Mouse (Mus musculus): ENCODE results near the gene Itgb5. TPM values are rescaled to one million over a fixed set of nuclear protein-coding genes. Genes with fewer than 3 reads are reported as not detected.

Itgb5 gene
- polyA plus RNA-seq (2014; fragmentation: Illumina TruSeq; extraction: RNeasy Lipid Tissue Mini Kit (QIAGEN cat#74804); ENCODE audit: low read depth, low replicate concordance), result 308 TPM

DNA sequence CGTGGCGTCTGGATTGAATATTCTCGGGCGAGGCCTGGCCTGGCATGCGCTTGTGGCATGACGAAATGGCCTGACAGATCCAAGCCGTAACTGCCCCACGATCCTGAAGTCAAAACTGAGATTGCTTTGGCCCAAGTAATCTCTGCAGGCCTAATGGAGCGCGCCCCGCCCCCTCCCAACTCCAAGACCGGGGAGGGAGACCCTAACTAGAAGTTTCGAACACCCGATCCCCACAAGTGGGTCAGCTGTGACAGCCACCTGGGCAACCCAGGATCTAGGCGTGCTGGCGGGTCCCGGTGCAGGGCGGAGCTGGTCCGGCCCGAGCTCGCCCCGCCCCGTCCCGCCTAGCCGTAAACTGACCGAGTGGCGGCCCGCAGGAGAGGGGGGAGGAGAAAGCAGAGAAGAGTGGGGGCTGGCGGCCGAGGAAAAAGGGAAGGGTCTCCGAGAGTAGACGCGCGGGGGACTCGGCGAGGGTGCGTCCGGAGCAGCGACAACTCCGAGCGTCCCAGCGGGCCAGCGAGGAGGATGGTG lies at the start of gene Itgb5:
Gene Itgb5, plus strand, starts transcription at position 365 of the 531 bp plus-strand sequence.

DNA sequence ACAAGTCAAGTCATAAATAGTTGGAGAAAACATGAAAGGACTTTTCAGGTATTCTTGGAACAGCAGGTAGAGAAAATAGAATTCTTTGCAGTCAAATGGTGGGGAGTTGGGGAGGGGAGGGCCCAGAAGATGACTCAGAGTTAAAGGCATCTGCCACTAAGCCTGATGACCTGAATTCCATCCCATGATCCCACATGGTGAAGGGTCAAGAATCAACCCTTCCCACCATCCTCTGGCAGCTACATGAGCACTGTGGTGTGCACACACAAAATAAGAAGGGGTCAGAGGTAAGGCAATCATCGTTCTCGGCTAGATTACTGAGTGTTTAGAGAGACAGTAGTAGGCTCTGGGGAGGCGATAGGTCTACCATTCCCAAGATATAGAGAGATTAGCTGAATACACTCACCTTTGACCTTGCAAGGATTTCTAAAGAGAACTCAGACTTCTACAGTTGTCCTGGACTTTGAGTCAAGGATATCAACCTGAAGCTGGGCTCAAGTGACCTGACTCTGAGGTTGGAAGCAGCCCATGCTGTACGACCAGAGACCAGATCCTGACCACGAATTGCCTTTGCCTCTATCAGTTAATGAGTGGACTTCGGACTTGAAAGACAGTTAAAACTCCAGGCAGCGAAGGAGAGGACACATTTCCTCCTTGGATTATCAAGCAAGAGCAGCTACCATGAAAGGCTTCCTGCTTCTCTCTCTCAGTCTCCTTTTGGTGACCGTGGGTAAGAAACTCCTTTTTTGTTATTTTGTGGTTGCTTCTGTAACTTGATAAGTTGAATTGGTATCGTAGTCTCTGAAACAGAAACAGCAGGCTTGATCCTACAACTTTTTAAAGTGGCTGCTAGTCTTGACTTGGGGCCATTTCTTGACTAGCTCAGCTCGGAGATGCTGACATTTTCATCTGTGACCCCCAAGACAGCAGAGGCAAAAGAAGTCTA lies 35.3 kb upstream of the Itgb5 start, which contains the start of gene Muc13:
Gene Muc13, plus strand, starts transcription at position 192 of the 946 bp plus-strand sequence.

DNA sequence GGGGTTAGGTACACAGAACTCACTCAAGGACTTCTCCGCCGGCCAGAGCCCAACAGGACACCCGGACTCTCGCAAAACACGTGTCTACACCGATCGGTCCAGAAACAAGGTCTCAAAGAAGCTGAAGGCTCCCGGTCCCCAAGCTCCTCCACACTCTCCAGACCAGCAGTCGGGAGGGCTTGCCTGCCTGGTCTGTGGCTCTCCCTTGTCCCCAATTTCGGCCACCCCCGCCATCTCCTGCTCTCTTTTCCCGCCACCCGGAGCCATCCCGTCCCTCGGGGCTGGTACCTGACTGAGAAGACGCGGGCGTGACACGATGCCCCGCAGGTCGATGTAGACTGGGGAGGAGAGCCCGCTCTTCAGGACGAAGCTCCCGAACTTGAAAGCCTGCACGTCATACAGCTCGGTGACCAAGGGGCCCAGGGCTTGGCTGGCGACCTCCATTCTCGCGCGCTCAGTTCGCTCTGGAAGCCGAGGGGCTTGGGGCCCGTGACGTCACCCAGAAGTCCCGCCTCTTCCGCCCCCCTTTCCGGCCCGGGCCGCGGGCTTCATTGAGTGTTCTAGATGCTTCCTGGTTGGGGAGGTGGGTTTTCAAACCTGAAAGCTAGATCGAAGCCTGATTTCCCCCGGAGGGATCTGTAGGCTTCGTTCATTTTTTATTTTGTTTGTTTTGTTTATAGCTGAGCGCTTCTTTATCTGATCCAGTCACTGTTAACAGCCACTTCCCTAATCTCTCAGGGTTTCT lies 137.2 kb downstream of the Itgb5 start, which contains the start of gene Umps:
Gene Umps, minus strand, starts transcription at position 501 of the 745 bp plus-strand sequence.

Other genes starting within 250 kb of the Itgb5 start
- 32.8 TPM for gene Heg1, start 145.3 kb upstream of the Itgb5 start, polyA plus RNA-seq (2014; fragmentation: Illumina TruSeq; extraction: RNeasy Lipid Tissue Mini Kit (QIAGEN cat#74804); ENCODE audit: low read depth, low replicate concordance)
- 0.17 TPM for gene Muc13, start 35.6 kb upstream of the Itgb5 start, polyA plus RNA-seq (2014; fragmentation: Illumina TruSeq; extraction: RNeasy Lipid Tissue Mini Kit (QIAGEN cat#74804); ENCODE audit: low read depth, low replicate concordance)
- 49.4 TPM for gene Umps, start 137.4 kb downstream of the Itgb5 start, polyA plus RNA-seq (2014; fragmentation: Illumina TruSeq; extraction: RNeasy Lipid Tissue Mini Kit (QIAGEN cat#74804); ENCODE audit: low read depth, low replicate concordance)

Data from adrenal gland, adult 10 weeks (tissue).